Mouse (Mus musculus): Measurements from ENCODE around the gene Fhl4. TPM values are rescaled to one million over a fixed set of nuclear protein-coding genes. Genes with fewer than 3 reads are reported as not detected.

Fhl4 gene
- 0.24 TPM for polyA plus RNA-seq (2012; fragmentation: generic; extraction: Trizol)

DNA sequence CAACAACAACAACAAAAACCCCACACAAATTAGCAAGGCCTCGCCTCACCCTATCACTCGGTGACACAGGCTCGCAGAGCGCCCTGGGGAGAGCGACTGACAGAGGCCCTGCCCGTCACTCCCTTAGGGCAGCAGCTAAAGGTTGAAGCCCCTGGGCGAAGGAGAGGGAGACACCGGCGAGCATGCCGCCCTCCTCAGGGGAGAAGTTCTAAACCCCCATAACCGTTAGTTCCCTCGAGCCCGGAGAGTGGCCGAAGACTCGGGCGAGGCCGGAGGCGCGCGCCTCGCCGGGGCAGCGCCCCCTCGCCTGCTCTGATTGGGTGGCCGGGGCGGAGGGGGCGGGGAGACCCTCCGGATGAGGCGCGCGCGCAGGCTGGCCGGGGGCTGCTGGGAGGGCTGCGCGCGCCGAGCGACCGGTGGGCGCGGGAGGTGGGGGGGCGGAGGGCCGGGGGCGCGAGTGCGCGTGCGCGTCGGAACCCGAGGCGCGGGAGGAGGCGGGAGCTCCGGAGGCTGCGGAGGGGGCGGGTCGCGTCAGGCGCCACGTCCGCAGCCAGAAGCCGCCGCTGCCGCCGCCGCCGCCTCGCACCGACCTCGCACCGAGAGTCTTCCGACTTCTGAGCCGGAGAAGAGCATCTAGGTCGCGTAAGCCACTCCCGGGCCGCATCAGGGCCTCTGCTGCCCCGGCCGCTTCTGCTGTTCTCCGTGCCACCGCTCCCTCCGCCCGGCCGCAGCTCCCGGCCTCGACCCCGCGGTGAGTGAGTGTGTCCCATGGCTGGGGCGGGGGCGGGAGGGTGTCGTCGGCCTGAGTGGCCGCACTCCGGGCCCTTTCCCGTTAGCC, at the start of gene Fhl4, which contains the start of gene Tmem263:
Gene Fhl4 (minus strand): TSS at position 249 of the 838 bp plus-strand sequence.
Gene Tmem263 (plus strand): TSS at position 381 of the 838 bp plus-strand sequence.
- Histone ChIP-seq H3K4me3 (peak within 1 kb of the TSS; percentile 85), H3K4me2 (ENCODE audit: low read depth) (peak within 1 kb of the TSS; percentile 93), H3K36me3 (ENCODE audit: control insufficient read depth, insufficient read depth) (no peaks in the 10 kb centered on the region), H3K79me2 (ENCODE audit: control insufficient read depth, insufficient read depth) (peaks cover 44% of the 10 kb centered on the region), H3ac (ENCODE audit: control insufficient read depth, insufficient read length) (peak within 1 kb of the TSS; percentile 49), H3K27me3 (ENCODE audit: control insufficient read depth, insufficient read depth, insufficient read length) (no peaks in the 10 kb centered on the region)
- peak in 1 of 3 experiments; percentile 2 for TF ChIP-seq MYOG (IDR thresholded peaks at IDR 0.05; ENCODE audit: control insufficient read depth in 1 of 3, insufficient read depth in 1 of 3, insufficient read length in 2 of 3, low read depth in 2 of 3)
- no peak for TF ChIP-seq SRF (IDR thresholded peaks at IDR 0.05; ENCODE audit: control insufficient read depth, insufficient read length, low read depth)
- TF ChIP-seq POLR2A (IDR thresholded peaks at IDR 0.05; ENCODE audit: insufficient read length, low read depth) = peak; percentile 65
- peak; percentile 66 for TF ChIP-seq POLR2AphosphoS2 (IDR thresholded peaks at IDR 0.05; ENCODE audit: insufficient read length, low read depth)
- peak; percentile 28 for TF ChIP-seq E2F4 (IDR thresholded peaks at IDR 0.05; ENCODE audit: insufficient read depth)

- Histone ChIP-seq H3K79me2 (ENCODE audit: control insufficient read depth, insufficient read depth) (no peaks in the 10 kb centered on the region), H3K27me3 (ENCODE audit: control insufficient read depth, insufficient read depth, insufficient read length) (no peaks in the 10 kb centered on the region), H3K36me3 (ENCODE audit: control insufficient read depth, insufficient read depth) (peaks cover 16% of the 10 kb centered on the region), H3ac (ENCODE audit: control insufficient read depth, insufficient read length) (no peak overlapping the region), H3K4me3 (no peak overlapping the region), H3K4me2 (ENCODE audit: low read depth) (no peak overlapping the region)
- TF ChIP-seq MYOG (IDR thresholded peaks at IDR 0.05; ENCODE audit: control insufficient read depth in 1 of 3, insufficient read depth in 1 of 3, insufficient read length in 2 of 3, low read depth in 2 of 3) = peak in 2 of 3 experiments; percentile 48 to 61
- peak in 2 of 3 experiments; percentile 64 to 67 for TF ChIP-seq MYOD1 (IDR thresholded peaks at IDR 0.05; ENCODE audit: control insufficient read depth in 1 of 3, insufficient read length in 2 of 3, low read depth in 2 of 3)
- TF ChIP-seq SRF (IDR thresholded peaks at IDR 0.05; ENCODE audit: control insufficient read depth, insufficient read length, low read depth) = no peak
- TF ChIP-seq POLR2A (IDR thresholded peaks at IDR 0.05; ENCODE audit: insufficient read length, low read depth) = no peak
Measured at GRCm38 (mm10) chr10:85149226-85149625, 46.9 kb upstream of the Fhl4 start.

DNA sequence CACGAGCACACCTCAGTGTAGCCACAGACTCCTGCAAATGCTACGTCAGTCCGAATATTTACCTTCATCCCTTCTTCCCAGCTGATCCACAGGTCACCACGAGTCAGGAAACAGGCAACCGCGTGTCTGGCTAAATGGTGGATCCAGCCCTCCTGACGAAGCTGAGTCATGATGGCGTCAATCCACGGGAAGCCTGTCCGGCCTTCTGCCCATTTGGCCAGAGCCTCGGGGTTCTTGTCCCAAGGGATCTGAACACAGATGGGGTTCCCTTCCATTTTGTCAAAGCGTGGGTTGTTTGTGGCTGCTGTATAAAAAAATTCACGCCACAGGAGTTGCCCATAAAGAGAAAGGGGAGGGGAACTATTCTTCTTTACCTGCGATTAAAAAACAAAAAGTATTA, 44.0 kb upstream of the Fhl4 start:
- H3K36me3 ChIP-seq (ENCODE audit: control insufficient read depth, insufficient read depth) = peaks cover 16% of the 10 kb centered on the region
- no peak overlapping the region for H3K4me2 ChIP-seq (ENCODE audit: low read depth)
- H3K79me2 ChIP-seq (ENCODE audit: control insufficient read depth, insufficient read depth) = no peaks in the 10 kb centered on the region
- H3ac ChIP-seq (ENCODE audit: control insufficient read depth, insufficient read length) = no peak overlapping the region
- no peak for TF ChIP-seq MYOD1 (IDR thresholded peaks at IDR 0.05; ENCODE audit: control insufficient read depth in 1 of 3, insufficient read length in 2 of 3, low read depth in 2 of 3)
- no peak for TF ChIP-seq E2F4 (IDR thresholded peaks at IDR 0.05; ENCODE audit: insufficient read depth)
- no peak for TF ChIP-seq SRF (IDR thresholded peaks at IDR 0.05; ENCODE audit: control insufficient read depth, insufficient read length, low read depth)
- no peak for TF ChIP-seq MYOG (IDR thresholded peaks at IDR 0.05; ENCODE audit: control insufficient read depth in 1 of 3, insufficient read depth in 1 of 3, insufficient read length in 2 of 3, low read depth in 2 of 3)
- TF ChIP-seq POLR2AphosphoS2 (IDR thresholded peaks at IDR 0.05; ENCODE audit: insufficient read length, low read depth) = no peak
- TF ChIP-seq MAX (IDR thresholded peaks at IDR 0.05; ENCODE audit: low read depth) = no peak
- TF ChIP-seq USF1 (IDR thresholded peaks at IDR 0.05; ENCODE audit: low read depth) = no peak
- TF ChIP-seq TCF12 (IDR thresholded peaks at IDR 0.05; ENCODE audit: insufficient read depth, poor library complexity, severe bottlenecking) = no peak
- TF ChIP-seq POLR2A (IDR thresholded peaks at IDR 0.05; ENCODE audit: insufficient read length, low read depth) = no peak
- no peak for TF ChIP-seq CEBPB (IDR thresholded peaks at IDR 0.05; ENCODE audit: insufficient read depth, poor library complexity, severe bottlenecking)
- TF ChIP-seq TCF3 (IDR thresholded peaks at IDR 0.05; ENCODE audit: insufficient read length, low read depth) = no peak
- no peak for TF ChIP-seq REST (IDR thresholded peaks at IDR 0.05; ENCODE audit: insufficient read depth, insufficient read length)
- H3K4me3 ChIP-seq = no peak overlapping the region
- no peaks in the 10 kb centered on the region for H3K27me3 ChIP-seq (ENCODE audit: control insufficient read depth, insufficient read depth, insufficient read length)

GRCm38 (mm10) chr10:85141465-85141864, 39.2 kb upstream of the Fhl4 start:
- H3K4me3 ChIP-seq = no peak overlapping the region
- peaks cover 15% of the 10 kb centered on the region for H3K36me3 ChIP-seq (ENCODE audit: control insufficient read depth, insufficient read depth)
- no peaks in the 10 kb centered on the region for H3K79me2 ChIP-seq (ENCODE audit: control insufficient read depth, insufficient read depth)
- TF ChIP-seq TCF3 (IDR thresholded peaks at IDR 0.05; ENCODE audit: insufficient read length, low read depth) (no peak), POLR2A (IDR thresholded peaks at IDR 0.05; ENCODE audit: insufficient read length, low read depth) (no peak)
- H3ac ChIP-seq (ENCODE audit: control insufficient read depth, insufficient read length) = no peak overlapping the region
- no peaks in the 10 kb centered on the region for H3K27me3 ChIP-seq (ENCODE audit: control insufficient read depth, insufficient read depth, insufficient read length)
- no peak overlapping the region for H3K4me2 ChIP-seq (ENCODE audit: low read depth)

DNA sequence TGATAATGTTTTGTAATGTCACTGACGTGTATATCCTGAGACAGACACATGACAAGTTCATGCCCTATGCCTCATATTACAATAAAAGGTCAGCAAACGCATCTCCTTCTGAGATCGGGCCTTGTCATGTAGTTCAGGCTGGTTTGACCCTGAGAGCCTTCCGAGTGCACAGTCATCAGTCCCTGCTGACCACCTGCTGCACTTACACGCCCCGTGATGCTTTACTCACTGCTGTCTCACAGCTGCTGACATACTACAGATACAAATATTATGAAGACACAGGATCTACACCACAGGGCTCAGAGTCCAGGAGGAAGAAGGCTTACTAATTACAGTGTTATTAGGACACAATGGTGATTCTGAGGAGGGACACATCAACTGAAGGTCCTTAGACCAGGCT, 34.3 kb upstream of the Fhl4 start:
- no peak overlapping the region for H3K4me3 ChIP-seq

More for the DNA sequence above, 34.3 kb upstream of the Fhl4 start:
- H3K4me2 ChIP-seq (ENCODE audit: low read depth) = no peak overlapping the region
- H3ac ChIP-seq (ENCODE audit: control insufficient read depth, insufficient read length) = no peak overlapping the region
- TF ChIP-seq MYOG (IDR thresholded peaks at IDR 0.05; ENCODE audit: control insufficient read depth in 1 of 3, insufficient read depth in 1 of 3, insufficient read length in 2 of 3, low read depth in 2 of 3) (peak in 2 of 3 experiments; percentile 17 to 56), MYOD1 (IDR thresholded peaks at IDR 0.05; ENCODE audit: control insufficient read depth in 1 of 3, insufficient read length in 2 of 3, low read depth in 2 of 3) (peak in 2 of 3 experiments; percentile 49 to 73), TCF3 (IDR thresholded peaks at IDR 0.05; ENCODE audit: insufficient read length, low read depth) (no peak)
- no peaks in the 10 kb centered on the region for H3K27me3 ChIP-seq (ENCODE audit: control insufficient read depth, insufficient read depth, insufficient read length)
- H3K36me3 ChIP-seq (ENCODE audit: control insufficient read depth, insufficient read depth) = peaks cover 6% of the 10 kb centered on the region
- no peaks in the 10 kb centered on the region for H3K79me2 ChIP-seq (ENCODE audit: control insufficient read depth, insufficient read depth)

Measured in myocyte (in vitro differentiated cells).